Mouse (Mus musculus): Measurements from ENCODE around the gene Zfp287. TPM values are rescaled to one million over a fixed set of nuclear protein-coding genes. Genes with fewer than 3 reads are reported as not detected.

Zfp287 gene
- polyA plus RNA-seq, 1 experiment, result 13.6 TPM

DNA sequence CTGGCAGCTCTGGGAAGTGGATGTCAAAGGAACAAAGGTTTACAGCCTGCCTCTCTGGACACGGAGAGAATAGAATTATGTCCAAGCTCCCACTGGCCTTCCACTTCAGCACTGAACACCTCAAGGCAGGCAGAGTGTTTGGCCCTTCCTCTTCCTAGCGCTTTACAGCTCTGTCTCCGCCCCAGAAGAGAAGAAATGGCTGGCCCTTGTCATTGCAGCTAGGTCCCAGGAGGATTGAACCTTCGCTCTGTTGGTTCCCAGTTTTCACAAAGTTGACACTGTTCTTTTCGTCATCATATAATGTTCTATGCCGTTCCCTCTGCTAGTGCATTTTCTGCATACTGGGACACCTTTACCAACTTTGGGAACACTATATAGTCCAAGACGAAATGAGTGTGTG, 23.5 kb downstream of the Zfp287 start:
- Histone ChIP-seq H3K27ac (ENCODE audit: insufficient read depth, low read length) (no peak overlapping the region), H3K4me1 (ENCODE audit: control insufficient read depth, insufficient read depth, low read length) (no peaks in the 10 kb centered on the region), H3K4me3 (ENCODE audit: insufficient read depth, low read length) (no peak overlapping the region)
- no peak for TF ChIP-seq POLR2A (IDR thresholded peaks at IDR 0.05; ENCODE audit: extremely low read depth, insufficient read depth, low read length)
- no peak for TF ChIP-seq CTCF (IDR thresholded peaks at IDR 0.05; ENCODE audit: extremely low read depth, insufficient read depth, low read length)

DNA sequence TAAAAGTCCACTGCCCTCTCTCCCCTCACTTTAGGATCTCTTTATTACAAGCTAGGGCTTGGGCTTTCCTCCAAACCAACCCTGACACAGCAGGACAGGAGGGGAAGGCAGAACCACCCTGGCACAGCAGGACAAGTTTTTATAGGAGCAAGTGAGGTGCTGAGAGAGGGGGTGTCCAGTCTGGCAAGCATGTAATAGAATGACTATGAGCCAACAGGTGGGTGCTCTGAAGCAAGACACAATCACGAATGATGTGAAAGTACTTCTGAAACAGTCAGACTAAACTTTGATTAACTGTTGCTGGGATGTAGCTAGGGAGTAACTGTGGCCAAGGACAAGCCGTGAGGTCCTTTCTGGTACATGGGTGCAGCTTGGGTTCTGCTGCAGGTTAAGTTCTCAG, 25.6 kb downstream of the Zfp287 start:
- no peak for TF ChIP-seq POLR2A (IDR thresholded peaks at IDR 0.05; ENCODE audit: extremely low read depth, insufficient read depth, low read length)
- no peak for TF ChIP-seq CTCF (IDR thresholded peaks at IDR 0.05; ENCODE audit: extremely low read depth, insufficient read depth, low read length)
- no peaks in the 10 kb centered on the region for H3K4me1 ChIP-seq (ENCODE audit: control insufficient read depth, insufficient read depth, low read length)

DNA sequence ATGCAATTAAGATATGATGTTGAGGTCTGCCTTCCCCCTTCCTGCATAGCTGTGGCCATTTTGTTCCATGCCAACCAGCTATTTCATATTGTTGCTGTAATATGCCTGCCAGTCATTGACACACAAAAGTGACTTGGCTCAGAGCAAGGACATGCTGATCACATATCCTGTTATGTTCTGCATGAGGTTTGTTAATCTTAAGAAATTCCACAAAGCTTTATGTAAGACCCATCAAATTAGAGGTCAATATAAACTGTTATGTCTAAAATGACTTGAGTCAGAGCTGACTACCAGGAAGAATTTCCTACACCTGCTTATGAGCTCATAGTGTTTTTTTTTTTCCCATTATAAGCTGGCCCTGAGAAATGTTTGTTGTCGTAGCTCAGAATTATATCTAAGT, 30.5 kb downstream of the Zfp287 start:
- Histone ChIP-seq H3K27ac (ENCODE audit: insufficient read depth, low read length) (no peak overlapping the region), H3K4me1 (ENCODE audit: control insufficient read depth, insufficient read depth, low read length) (no peaks in the 10 kb centered on the region), H3K4me3 (ENCODE audit: insufficient read depth, low read length) (no peak overlapping the region)
- TF ChIP-seq CTCF (IDR thresholded peaks at IDR 0.05; ENCODE audit: extremely low read depth, insufficient read depth, low read length) (no peak), POLR2A (IDR thresholded peaks at IDR 0.05; ENCODE audit: extremely low read depth, insufficient read depth, low read length) (no peak)

More for the DNA sequence above, 25.6 kb downstream of the Zfp287 start:
- Histone ChIP-seq H3K27ac (ENCODE audit: insufficient read depth, low read length) (no peak overlapping the region), H3K4me3 (ENCODE audit: insufficient read depth, low read length) (no peak overlapping the region)

DNA sequence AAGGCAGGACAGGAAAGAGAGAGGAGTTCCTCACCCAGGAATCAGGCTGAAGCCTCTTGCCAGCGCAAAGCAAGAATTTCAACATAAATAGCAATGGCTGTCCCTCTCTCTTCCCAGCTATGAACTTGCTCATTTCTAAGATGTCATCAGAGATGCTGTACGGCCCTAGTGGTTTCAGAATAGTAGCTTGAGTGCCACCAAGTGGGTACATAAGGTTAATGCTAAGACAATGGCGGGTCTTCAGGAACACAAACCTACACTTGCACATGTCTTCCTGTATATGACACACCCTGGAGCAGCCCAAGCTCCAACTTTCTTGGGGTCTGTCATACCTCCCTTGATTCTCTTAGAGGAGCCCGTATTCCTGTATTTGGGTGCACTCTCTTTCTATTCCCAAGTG, 32.0 kb downstream of the Zfp287 start:
- Histone ChIP-seq H3K27ac (ENCODE audit: insufficient read depth, low read length) (no peak overlapping the region), H3K4me1 (ENCODE audit: control insufficient read depth, insufficient read depth, low read length) (no peaks in the 10 kb centered on the region), H3K4me3 (ENCODE audit: insufficient read depth, low read length) (no peak overlapping the region)
- TF ChIP-seq CTCF (IDR thresholded peaks at IDR 0.05; ENCODE audit: extremely low read depth, insufficient read depth, low read length) (no peak), POLR2A (IDR thresholded peaks at IDR 0.05; ENCODE audit: extremely low read depth, insufficient read depth, low read length) (no peak)

DNA sequence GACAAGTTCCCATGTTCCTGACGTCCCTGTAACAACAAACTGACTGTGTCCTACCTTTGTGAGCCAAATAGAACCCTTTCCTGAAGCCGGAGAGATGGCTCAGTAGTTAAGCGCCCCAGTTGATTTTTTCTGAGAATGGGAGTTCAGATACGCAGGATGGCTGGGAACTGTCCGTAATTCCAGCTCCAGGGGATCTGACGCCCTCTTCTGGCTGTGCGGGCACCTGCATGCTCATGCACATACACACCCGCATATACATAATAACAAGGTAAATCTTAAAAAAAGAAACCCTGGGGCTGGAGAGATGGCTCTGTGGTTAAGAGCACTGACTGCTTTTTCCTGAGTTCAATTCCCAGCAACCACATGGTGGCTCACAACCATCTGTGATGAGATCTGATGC, 36.6 kb downstream of the Zfp287 start:
- TF ChIP-seq POLR2A (IDR thresholded peaks at IDR 0.05; ENCODE audit: extremely low read depth, insufficient read depth, low read length) (no peak), CTCF (IDR thresholded peaks at IDR 0.05; ENCODE audit: extremely low read depth, insufficient read depth, low read length) (no peak)
- no peak overlapping the region for H3K4me3 ChIP-seq (ENCODE audit: insufficient read depth, low read length)
- H3K4me1 ChIP-seq (ENCODE audit: control insufficient read depth, insufficient read depth, low read length), result no peaks in the 10 kb centered on the region
- H3K27ac ChIP-seq (ENCODE audit: insufficient read depth, low read length), result no peak overlapping the region

DNA sequence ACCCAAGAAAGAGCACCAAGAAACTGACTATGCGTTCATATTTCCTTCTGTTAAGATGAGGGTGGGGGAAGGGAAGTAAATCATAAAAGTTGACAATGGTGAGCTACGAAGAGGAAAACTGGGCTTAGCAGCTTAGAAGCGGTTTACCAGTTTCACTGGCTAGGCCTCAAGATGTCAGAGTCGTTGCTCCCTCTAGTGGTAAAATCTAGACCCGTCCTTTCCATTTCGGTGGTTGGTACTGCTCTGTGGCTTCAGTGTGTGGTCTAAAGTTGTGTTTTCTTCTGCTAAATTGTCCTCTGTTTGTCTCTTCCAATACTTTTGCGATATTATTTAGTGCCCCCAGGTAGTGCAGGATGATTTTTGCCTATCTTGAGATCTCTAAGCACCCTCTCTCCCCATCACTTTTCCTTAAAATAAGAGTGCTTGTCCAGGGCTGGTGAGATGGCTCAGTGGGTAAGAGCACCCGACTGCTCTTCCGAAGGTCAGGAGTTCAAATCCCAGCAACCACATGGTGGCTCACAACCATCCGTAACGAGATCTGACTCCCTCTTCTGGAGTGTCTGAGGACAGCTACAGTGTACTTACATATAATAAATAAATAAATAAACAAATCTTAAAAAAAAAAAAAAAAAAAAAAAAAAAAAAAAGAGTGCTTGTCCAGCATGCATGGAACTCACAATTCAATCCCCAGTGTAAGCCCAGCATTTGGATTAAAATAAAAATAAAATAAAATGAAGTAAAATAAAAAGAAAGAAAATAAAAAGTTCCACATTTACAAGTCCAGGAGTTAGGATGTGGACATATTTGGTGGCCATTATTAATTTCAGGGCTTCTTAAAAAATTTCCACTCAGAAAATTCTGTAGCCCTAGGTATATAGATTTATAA, 38.2 kb downstream of the Zfp287 start:
- TF ChIP-seq POLR2A (IDR thresholded peaks at IDR 0.05; ENCODE audit: extremely low read depth, insufficient read depth, low read length) (no peak), CTCF (IDR thresholded peaks at IDR 0.05; ENCODE audit: extremely low read depth, insufficient read depth, low read length) (peak; percentile 75)
- no peaks in the 10 kb centered on the region for H3K4me1 ChIP-seq (ENCODE audit: control insufficient read depth, insufficient read depth, low read length)
- no peak overlapping the region for H3K4me3 ChIP-seq (ENCODE audit: insufficient read depth, low read length)
- no peak overlapping the region for H3K27ac ChIP-seq (ENCODE audit: insufficient read depth, low read length)

DNA sequence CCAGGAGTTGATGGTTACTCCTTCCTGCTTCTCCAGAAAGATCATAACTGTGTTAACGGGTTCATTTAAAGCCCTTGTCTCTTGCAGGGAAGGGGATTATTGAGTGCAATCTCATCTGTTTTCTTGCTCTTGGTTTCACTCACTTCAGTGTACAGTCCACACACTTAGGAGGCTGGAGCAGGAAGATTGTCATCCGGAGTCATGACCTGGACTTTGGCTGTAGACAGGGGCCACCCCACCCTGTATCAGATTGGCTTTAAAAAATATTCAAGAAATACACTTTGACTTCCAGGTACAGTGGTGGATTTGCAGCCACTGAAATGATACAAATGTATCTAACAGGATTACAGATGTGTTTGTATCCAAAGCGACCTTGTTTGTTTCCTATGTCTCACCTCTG, 40.1 kb downstream of the Zfp287 start:
- Histone ChIP-seq H3K4me3 (ENCODE audit: insufficient read depth, low read length) (no peak overlapping the region), H3K4me1 (ENCODE audit: control insufficient read depth, insufficient read depth, low read length) (no peaks in the 10 kb centered on the region), H3K27ac (ENCODE audit: insufficient read depth, low read length) (no peak overlapping the region)
- no peak for TF ChIP-seq POLR2A (IDR thresholded peaks at IDR 0.05; ENCODE audit: extremely low read depth, insufficient read depth, low read length)
- TF ChIP-seq CTCF (IDR thresholded peaks at IDR 0.05; ENCODE audit: extremely low read depth, insufficient read depth, low read length), result no peak

DNA sequence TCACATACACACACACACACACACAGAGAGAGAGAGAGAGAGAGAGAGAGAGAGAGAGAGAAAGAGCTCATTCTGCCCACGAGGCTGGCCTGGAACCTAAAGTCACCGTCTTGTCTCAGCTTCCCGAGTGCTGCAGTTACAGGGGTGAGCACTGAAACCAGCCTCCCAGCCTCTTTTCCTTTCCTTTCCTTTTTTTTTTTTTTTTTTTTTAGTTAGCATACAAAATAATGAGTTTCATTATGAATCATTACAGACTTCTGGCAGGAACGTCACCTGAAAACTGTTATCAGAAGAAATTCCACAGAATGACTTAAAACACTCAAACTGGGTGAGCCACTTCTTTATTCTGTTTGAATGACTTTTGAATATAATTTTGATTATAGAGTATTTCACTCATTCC, 51.8 kb downstream of the Zfp287 start:
- H3K4me1 ChIP-seq (ENCODE audit: control insufficient read depth, insufficient read depth, low read length), result no peaks in the 10 kb centered on the region
- no peak overlapping the region for H3K27ac ChIP-seq (ENCODE audit: insufficient read depth, low read length)
- TF ChIP-seq CTCF (IDR thresholded peaks at IDR 0.05; ENCODE audit: extremely low read depth, insufficient read depth, low read length), result no peak
- no peak for TF ChIP-seq POLR2A (IDR thresholded peaks at IDR 0.05; ENCODE audit: extremely low read depth, insufficient read depth, low read length)
- H3K4me3 ChIP-seq (ENCODE audit: insufficient read depth, low read length), result no peak overlapping the region

DNA sequence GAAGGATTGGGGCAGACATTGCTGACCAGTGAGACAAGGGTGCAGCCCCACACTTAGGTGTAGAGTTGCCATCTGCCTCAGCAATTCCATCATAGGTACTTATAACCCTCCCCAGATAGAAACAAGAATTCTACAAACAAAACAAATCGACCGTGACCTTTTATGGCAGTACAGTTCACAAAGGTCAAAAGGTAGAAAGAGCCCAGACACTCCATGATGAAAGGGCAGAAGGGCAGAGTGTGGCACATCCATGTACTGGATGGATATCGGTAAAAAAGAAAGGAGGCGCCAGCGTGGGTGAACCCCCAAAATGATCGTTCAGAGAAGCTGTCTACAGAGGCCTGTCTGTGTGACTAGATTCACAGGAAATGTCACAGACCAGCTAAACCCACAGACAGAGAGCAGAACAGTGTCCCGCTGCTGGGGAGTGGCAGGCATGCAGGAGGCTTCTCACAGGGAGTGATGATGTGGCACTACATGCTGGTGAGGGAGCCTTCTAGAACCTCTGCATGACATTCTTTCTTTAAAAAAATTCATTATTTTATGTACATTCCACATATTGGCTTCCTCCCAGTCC, 52.8 kb downstream of the Zfp287 start:
- Histone ChIP-seq H3K4me3 (ENCODE audit: insufficient read depth, low read length) (no peak overlapping the region), H3K4me1 (ENCODE audit: control insufficient read depth, insufficient read depth, low read length) (no peaks in the 10 kb centered on the region), H3K27ac (ENCODE audit: insufficient read depth, low read length) (no peak overlapping the region)
- no peak for TF ChIP-seq CTCF (IDR thresholded peaks at IDR 0.05; ENCODE audit: extremely low read depth, insufficient read depth, low read length)

DNA sequence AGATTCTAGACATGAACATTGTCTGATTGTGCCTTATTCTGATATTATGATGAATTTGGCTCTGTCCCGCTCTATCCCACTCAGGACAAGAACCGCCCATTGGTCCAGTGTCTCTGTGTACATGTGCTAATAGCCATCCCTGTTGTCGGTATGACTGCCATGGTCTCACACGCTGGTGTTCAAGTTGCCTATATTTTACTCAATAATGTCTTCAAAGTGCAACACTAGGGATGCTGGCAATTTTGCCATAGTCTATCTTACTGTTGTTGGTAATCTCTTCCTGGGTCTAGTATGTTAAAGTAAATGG, 55.5 kb downstream of the Zfp287 start:
- Histone ChIP-seq H3K27ac (ENCODE audit: insufficient read depth, low read length) (no peak overlapping the region), H3K4me1 (ENCODE audit: control insufficient read depth, insufficient read depth, low read length) (no peaks in the 10 kb centered on the region), H3K4me3 (ENCODE audit: insufficient read depth, low read length) (no peak overlapping the region)
- TF ChIP-seq CTCF (IDR thresholded peaks at IDR 0.05; ENCODE audit: extremely low read depth, insufficient read depth, low read length), result no peak
- TF ChIP-seq POLR2A (IDR thresholded peaks at IDR 0.05; ENCODE audit: extremely low read depth, insufficient read depth, low read length), result no peak
